Mouse (Mus musculus): ENCODE results near the gene 6430550D23Rik.

6430550D23Rik gene

GRCm38 (mm10) chr2:156007888-156008532, at the start of gene 6430550D23Rik, which contains the start of gene Ergic3:
Gene 6430550D23Rik (minus strand): TSS chr2:156007977.
Gene Ergic3 (plus strand): TSS chr2:156008045.
- DNase-seq (ENCODE audit: low read depth): peak; percentile 98

GRCm38 (mm10) chr2:156052816-156053215, 45.0 kb upstream of the 6430550D23Rik start, which contains the start of gene Fer1l4:
Gene Fer1l4 (minus strand): TSS chr2:156052947.
- no peak for DNase-seq (ENCODE audit: low read depth)

- peak; percentile 34 for DNase-seq (ENCODE audit: low read depth)
Observed at GRCm38 (mm10) chr2:156047929-156048328, 40.2 kb upstream of the 6430550D23Rik start.

GRCm38 (mm10) chr2:156042903-156043302, 35.1 kb upstream of the 6430550D23Rik start:
- DNase-seq (ENCODE audit: low read depth): no peak

GRCm38 (mm10) chr2:156039390-156039789, 31.6 kb upstream of the 6430550D23Rik start:
- DNase-seq (ENCODE audit: low read depth): no peak

- peak; percentile 29 for DNase-seq (ENCODE audit: low read depth)
Observed at GRCm38 (mm10) chr2:156025482-156025881, 17.7 kb upstream of the 6430550D23Rik start.

GRCm38 (mm10) chr2:156021765-156022164, 14.0 kb upstream of the 6430550D23Rik start:
- DNase-seq (ENCODE audit: low read depth): peak; percentile 33

- peak; percentile 59 for DNase-seq (ENCODE audit: low read depth)
Observed at GRCm38 (mm10) chr2:156021219-156021618, 13.4 kb upstream of the 6430550D23Rik start.

- no peak for DNase-seq (ENCODE audit: low read depth)
Observed at GRCm38 (mm10) chr2:156018106-156018505, 10.3 kb upstream of the 6430550D23Rik start.

- no peak for DNase-seq (ENCODE audit: low read depth)
Observed at GRCm38 (mm10) chr2:156005393-156005792, 2.4 kb downstream of the 6430550D23Rik start.

- no peak for DNase-seq (ENCODE audit: low read depth)
Observed at GRCm38 (mm10) chr2:155991863-155992321, 15.9 kb downstream of the 6430550D23Rik start.

- DNase-seq (ENCODE audit: low read depth): no peak
Observed at GRCm38 (mm10) chr2:155991151-155991550, 16.6 kb downstream of the 6430550D23Rik start.

- DNase-seq (ENCODE audit: low read depth): peak; percentile 75
Observed at GRCm38 (mm10) chr2:155989085-155989484, 18.7 kb downstream of the 6430550D23Rik start.

- DNase-seq (ENCODE audit: low read depth): no peak
Observed at GRCm38 (mm10) chr2:155987131-155987530, 20.6 kb downstream of the 6430550D23Rik start.

GRCm38 (mm10) chr2:155985776-155986175, 22.0 kb downstream of the 6430550D23Rik start:
- DNase-seq (ENCODE audit: low read depth): no peak

- no peak for DNase-seq (ENCODE audit: low read depth)
Observed at GRCm38 (mm10) chr2:155979328-155979991, 28.3 kb downstream of the 6430550D23Rik start.

GRCm38 (mm10) chr2:155974087-155974731, 33.6 kb downstream of the 6430550D23Rik start:
- DNase-seq (ENCODE audit: low read depth): no peak

GRCm38 (mm10) chr2:155973348-155973747, 34.4 kb downstream of the 6430550D23Rik start:
- no peak for DNase-seq (ENCODE audit: low read depth)

GRCm38 (mm10) chr2:155962991-155963390, 44.8 kb downstream of the 6430550D23Rik start:
- DNase-seq (ENCODE audit: low read depth): no peak

- no peak for DNase-seq (ENCODE audit: low read depth)
Observed at GRCm38 (mm10) chr2:155961862-155962261, 45.9 kb downstream of the 6430550D23Rik start.

- no peak for DNase-seq (ENCODE audit: low read depth)
Observed at GRCm38 (mm10) chr2:155959981-155960380, 47.8 kb downstream of the 6430550D23Rik start.

All from c-Kit-positive CD71-positive TER-119-negative erythroid progenitor cells, embryonic 14.5 days (primary cell).